Mouse (Mus musculus) kidney, embryonic 15.5 days (tissue): Measurements from ENCODE around the gene Edaradd. TPM values are rescaled to one million over a fixed set of nuclear protein-coding genes. Genes with fewer than 3 reads are reported as not detected.

Experiments
- ATAC-seq: fragments of 200-750 bp; cut with Nextera tagmentation; replicated peaks from 2 replicates; pipeline ENCODE4 v1.8.0; 2017; ENCODE audit warnings: moderate TSS enrichment; ENCODE audit not compliant: low FRiP score
- H3K27ac ChIP-seq: fragments of 300-500 bp; sonication (generic); 2 replicates; pipeline ENCODE4 v1.5.1; 2015; ENCODE audit warnings: mild to moderate bottlenecking, inconsistent platforms
- H3K27me3 ChIP-seq: fragments of 300-500 bp; sonication (generic); 2 replicates; pipeline ENCODE4 v1.6.1; 2015; ENCODE audit warnings: inconsistent platforms
- H3K36me3 ChIP-seq: fragments of 300-500 bp; sonication (generic); 2 replicates; pipeline ENCODE4 v1.6.1; 2015; ENCODE audit warnings: inconsistent platforms
- H3K4me1 ChIP-seq: fragments of 300-500 bp; sonication (generic); 2 replicates; pipeline ENCODE4 v1.6.1; 2015; ENCODE audit warnings: inconsistent platforms
- H3K4me2 ChIP-seq: fragments of 300-500 bp; sonication (generic); 2 replicates; pipeline ENCODE4 v1.6.1; 2015; ENCODE audit warnings: moderate library complexity, mild to moderate bottlenecking, inconsistent platforms
- H3K4me3 ChIP-seq: fragments of 300-500 bp; sonication (generic); replicated peaks from 2 replicates; pipeline ENCODE4 v1.5.1; 2015; ENCODE audit warnings: mild to moderate bottlenecking, inconsistent platforms
- H3K9ac ChIP-seq: fragments of 300-500 bp; sonication (generic); 2 replicates; pipeline ENCODE4 v1.6.1; 2015; ENCODE audit warnings: mild to moderate bottlenecking, inconsistent platforms
- H3K9me3 ChIP-seq: fragments of 300-500 bp; sonication (generic); replicated peaks from 2 replicates; pipeline ENCODE4 v1.6.1; 2016; ENCODE audit warnings: inconsistent platforms
- WGBS: fragments of 180-500 bp; shearing (Covaris S2); methylation state at CpG from one replicate; pipeline ENCODE4 v1.1.7; 2015; ENCODE audit warnings: mixed read lengths; 5-methylcytosine and 5-hydroxymethylcytosine counted together
- polyA plus RNA-seq: library from polyadenylated mRNA; unstranded; fragments of >200 nt; fragmentation: Nextera tagmentation; extraction: Ambion mirVana; gene quantifications from 2 replicates; pipeline ENCODE4 v1.2.1, GENCODE M21; 2015

The Edaradd gene
- polyA plus RNA-seq, 1 experiment from 2014 or later, result 2.4 TPM

- H3K9ac ChIP-seq, result no peak overlapping the region
- no peaks in the 10 kb centered on the region for H3K27me3 ChIP-seq
- no peaks in the 10 kb centered on the region for H3K4me1 ChIP-seq
- H3K4me2 ChIP-seq, result no peak overlapping the region
- H3K4me3 ChIP-seq, result no peak overlapping the region
- WGBS, result 91% methylated on average over 14 of the region's 14 CpGs
- no peak overlapping the region for H3K27ac ChIP-seq
- H3K9me3 ChIP-seq, result no peaks in the 10 kb centered on the region
- ATAC-seq, result no peak
- peaks cover 38% of the 10 kb centered on the region for H3K36me3 ChIP-seq
Observed at GRCm38 (mm10) chr13:12453150-12453549, 67.1 kb downstream of the Edaradd start.

DNA sequence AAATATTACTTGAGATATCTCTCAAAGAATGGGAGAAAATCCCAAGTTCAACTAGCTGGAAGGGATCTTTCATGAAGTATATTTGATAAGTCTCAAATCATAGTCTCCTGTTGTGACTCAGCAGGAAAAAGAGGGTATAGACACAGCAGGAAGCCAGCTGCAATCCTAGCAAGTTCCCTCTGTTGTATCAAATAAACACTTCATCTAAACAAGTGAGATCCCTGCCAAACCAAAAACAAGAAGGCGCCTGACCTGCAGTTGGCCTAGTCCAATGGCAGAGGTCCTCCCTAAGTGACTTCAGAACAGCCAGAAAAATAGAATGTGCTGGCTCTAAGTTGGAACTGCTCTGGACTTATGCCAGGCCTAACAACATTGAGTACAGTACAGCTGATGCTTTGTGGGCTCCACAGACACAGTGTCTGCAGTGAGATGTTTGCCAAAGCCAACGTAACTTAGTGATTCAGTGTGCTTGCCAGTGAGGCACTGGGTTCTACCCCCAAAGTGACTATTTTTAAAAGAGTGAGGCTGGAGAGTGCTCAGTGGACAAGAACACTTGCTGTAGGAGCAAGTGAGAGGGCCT lies 78.1 kb downstream of the Edaradd start:
- H3K9ac ChIP-seq, result no peak overlapping the region
- H3K27me3 ChIP-seq, result no peaks in the 10 kb centered on the region
- H3K27ac ChIP-seq, result no peak overlapping the region
- no peaks in the 10 kb centered on the region for H3K4me1 ChIP-seq
- H3K4me3 ChIP-seq, result no peak overlapping the region
- ATAC-seq, result no peak
- H3K4me2 ChIP-seq, result no peak overlapping the region
- WGBS, result 83% methylated on average over 2 of the region's 2 CpGs
- peaks cover 52% of the 10 kb centered on the region for H3K36me3 ChIP-seq
- H3K9me3 ChIP-seq, result no peaks in the 10 kb centered on the region

DNA sequence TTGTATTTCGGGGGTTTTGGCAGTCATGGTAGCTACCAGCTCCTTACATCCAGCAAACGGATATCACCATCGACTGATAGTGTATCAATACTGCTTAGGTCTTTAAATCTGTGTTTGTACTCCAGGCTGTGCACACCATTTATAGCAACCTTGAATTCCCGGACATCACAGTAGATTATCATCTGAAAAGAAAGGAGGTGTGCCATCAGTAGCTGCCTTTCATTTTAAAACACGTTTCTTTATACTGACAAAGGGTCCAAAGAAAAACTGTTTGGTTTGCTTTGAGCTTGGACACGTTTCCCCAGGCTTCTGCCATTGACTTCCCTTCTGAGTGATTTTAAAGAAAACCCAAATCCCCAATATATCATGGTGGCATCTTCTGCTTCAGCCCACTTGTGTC lies 79.4 kb downstream of the Edaradd start:
- 90% methylated on average over 6 of the region's 6 CpGs for WGBS
- H3K36me3 ChIP-seq, result peaks cover 55% of the 10 kb centered on the region
- H3K27me3 ChIP-seq, result no peaks in the 10 kb centered on the region
- H3K9me3 ChIP-seq, result no peaks in the 10 kb centered on the region
- H3K4me1 ChIP-seq, result no peaks in the 10 kb centered on the region
- no peak overlapping the region for H3K9ac ChIP-seq
- H3K27ac ChIP-seq, result no peak overlapping the region
- no peak overlapping the region for H3K4me3 ChIP-seq
- H3K4me2 ChIP-seq, result no peak overlapping the region
- ATAC-seq, result no peak

DNA sequence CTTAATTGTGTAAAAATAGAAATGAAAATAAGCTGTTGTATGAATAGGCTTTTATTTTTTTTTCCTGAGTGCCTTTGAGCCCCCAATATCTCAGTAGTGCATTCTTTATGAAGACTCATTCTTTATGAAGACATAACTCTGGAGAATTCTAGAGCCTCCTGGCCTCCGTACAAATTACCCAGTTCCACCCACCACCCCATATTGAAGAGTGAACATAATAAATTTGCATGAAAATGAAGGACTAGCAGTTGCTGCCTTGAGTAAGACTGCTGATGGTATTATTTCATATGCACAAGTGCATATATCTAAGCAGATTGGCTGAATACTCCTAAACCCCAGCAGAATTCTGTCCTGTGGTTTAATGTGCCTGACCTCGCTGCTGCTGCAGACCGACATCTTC lies 80.7 kb downstream of the Edaradd start:
- peaks cover 67% of the 10 kb centered on the region for H3K36me3 ChIP-seq
- H3K4me1 ChIP-seq, result no peaks in the 10 kb centered on the region
- WGBS, result 96% methylated on average over 3 of the region's 3 CpGs

GRCm38 (mm10) chr13:12433843-12434242 lies 86.4 kb downstream of the Edaradd start:
- no peak overlapping the region for H3K4me3 ChIP-seq
- no peaks in the 10 kb centered on the region for H3K27me3 ChIP-seq
- H3K4me1 ChIP-seq, result no peaks in the 10 kb centered on the region
- H3K36me3 ChIP-seq, result peaks cover 90% of the 10 kb centered on the region
- WGBS, result 84% methylated on average over 5 of the region's 5 CpGs
- no peak overlapping the region for H3K27ac ChIP-seq
- ATAC-seq, result no peak
- no peak overlapping the region for H3K9ac ChIP-seq
- H3K9me3 ChIP-seq, result no peaks in the 10 kb centered on the region
- no peak overlapping the region for H3K4me2 ChIP-seq

More for the DNA sequence above, 80.7 kb downstream of the Edaradd start:
- Histone ChIP-seq H3K4me2 (no peak overlapping the region), H3K27ac (no peak overlapping the region), H3K27me3 (no peaks in the 10 kb centered on the region), H3K4me3 (no peak overlapping the region), H3K9ac (no peak overlapping the region), H3K9me3 (no peaks in the 10 kb centered on the region)
- ATAC-seq, result no peak

GRCm38 (mm10) chr13:12428556-12428955 lies 91.7 kb downstream of the Edaradd start:
- WGBS, result 95% methylated on average over 13 of the region's 13 CpGs
- no peak overlapping the region for H3K4me3 ChIP-seq
- H3K4me1 ChIP-seq, result no peaks in the 10 kb centered on the region
- H3K9ac ChIP-seq, result no peak overlapping the region
- H3K27me3 ChIP-seq, result no peaks in the 10 kb centered on the region
- no peaks in the 10 kb centered on the region for H3K9me3 ChIP-seq
- ATAC-seq, result no peak
- peaks cover 93% of the 10 kb centered on the region for H3K36me3 ChIP-seq
- H3K27ac ChIP-seq, result no peak overlapping the region
- H3K4me2 ChIP-seq, result no peak overlapping the region

Other genes starting within 250 kb of the Edaradd start
- gene Actn2, start 179.7 kb downstream of the Edaradd start, polyA plus RNA-seq, result 21.0 and 36.4 TPM in 2 replicates
- gene Heatr1, start 125.4 kb downstream of the Edaradd start, polyA plus RNA-seq, result 21.3 and 22.0 TPM in 2 replicates
- gene Lgals8, start 55.5 kb downstream of the Edaradd start, polyA plus RNA-seq, result 20.4 and 22.5 TPM in 2 replicates
- 7.7 TPM in 2 replicates for gene Ero1lb, start 45.4 kb upstream of the Edaradd start, polyA plus RNA-seq